Mouse (Mus musculus) kidney, embryonic 15.5 days (tissue): ENCODE results near the gene Hoxd9. TPM values are rescaled to one million over a fixed set of nuclear protein-coding genes. Genes with fewer than 3 reads are reported as not detected.

Experiments
- ATAC-seq: fragments of 200-750 bp; cut with Nextera tagmentation; replicated peaks from 2 replicates; pipeline ENCODE4 v1.8.0; 2017; ENCODE audit warnings: moderate TSS enrichment; ENCODE audit not compliant: low FRiP score
- H3K27ac ChIP-seq: fragments of 300-500 bp; sonication (generic); 2 replicates; pipeline ENCODE4 v1.5.1; 2015; ENCODE audit warnings: mild to moderate bottlenecking, inconsistent platforms
- H3K27me3 ChIP-seq: fragments of 300-500 bp; sonication (generic); 2 replicates; pipeline ENCODE4 v1.6.1; 2015; ENCODE audit warnings: inconsistent platforms
- H3K36me3 ChIP-seq: fragments of 300-500 bp; sonication (generic); 2 replicates; pipeline ENCODE4 v1.6.1; 2015; ENCODE audit warnings: inconsistent platforms
- H3K4me1 ChIP-seq: fragments of 300-500 bp; sonication (generic); 2 replicates; pipeline ENCODE4 v1.6.1; 2015; ENCODE audit warnings: inconsistent platforms
- H3K4me2 ChIP-seq: fragments of 300-500 bp; sonication (generic); 2 replicates; pipeline ENCODE4 v1.6.1; 2015; ENCODE audit warnings: moderate library complexity, mild to moderate bottlenecking, inconsistent platforms
- H3K4me3 ChIP-seq: fragments of 300-500 bp; sonication (generic); replicated peaks from 2 replicates; pipeline ENCODE4 v1.5.1; 2015; ENCODE audit warnings: mild to moderate bottlenecking, inconsistent platforms
- H3K9ac ChIP-seq: fragments of 300-500 bp; sonication (generic); 2 replicates; pipeline ENCODE4 v1.6.1; 2015; ENCODE audit warnings: mild to moderate bottlenecking, inconsistent platforms
- H3K9me3 ChIP-seq: fragments of 300-500 bp; sonication (generic); replicated peaks from 2 replicates; pipeline ENCODE4 v1.6.1; 2016; ENCODE audit warnings: inconsistent platforms
- WGBS: fragments of 180-500 bp; shearing (Covaris S2); methylation state at CpG from one replicate; pipeline ENCODE4 v1.1.7; 2015; ENCODE audit warnings: mixed read lengths; 5-methylcytosine and 5-hydroxymethylcytosine counted together
- polyA plus RNA-seq: library from polyadenylated mRNA; unstranded; fragments of >200 nt; fragmentation: Nextera tagmentation; extraction: Ambion mirVana; gene quantifications from 2 replicates; pipeline ENCODE4 v1.2.1, GENCODE M21; 2015

Hoxd9 gene
- polyA plus RNA-seq, 1 experiment from 2014 or later = 38.1 TPM

DNA sequence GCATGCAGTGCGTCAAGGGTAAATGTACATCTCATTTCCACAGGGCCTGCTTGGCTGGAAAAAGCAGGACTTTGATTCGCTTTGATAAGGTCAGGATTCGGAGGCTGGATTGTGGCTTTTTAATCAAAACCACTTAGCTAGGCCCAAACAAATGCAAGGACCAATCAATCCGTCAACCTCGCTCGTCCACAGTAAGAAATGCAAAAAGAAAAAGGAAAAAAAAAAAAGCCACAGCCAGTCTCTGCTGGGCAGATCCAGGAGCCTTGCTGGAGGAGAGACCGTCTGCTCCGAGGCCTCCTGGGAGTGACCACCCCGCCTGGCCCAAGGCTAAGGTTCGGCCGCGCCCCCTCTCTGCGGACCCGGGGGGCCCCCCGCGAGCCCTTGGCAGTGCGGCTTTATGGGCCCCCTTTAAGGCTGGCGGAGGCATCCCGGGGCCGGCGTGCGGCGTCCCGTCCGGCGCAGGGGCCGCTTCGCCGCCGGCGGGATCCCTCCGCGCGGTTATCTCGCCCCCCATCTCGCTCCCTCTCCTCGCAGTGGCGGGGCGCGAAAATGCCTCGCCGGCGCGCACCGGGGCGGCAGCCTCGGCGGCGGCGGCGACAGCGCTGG is 7.0 kb downstream of the Hoxd9 start, which contains the start of gene Hoxd8:
Gene Hoxd8 (plus strand): TSS at position 223 of the 606 bp plus-strand sequence.
- ATAC-seq = peak; percentile 73
- Histone ChIP-seq H3K36me3 (no peaks in the 10 kb centered on the region), H3K9ac (peak within 1 kb of the TSS; percentile 95), H3K27me3 (0 out of 2 replicates have a peak, but pooled peaks cover 7% of the 10 kb centered on the region), H3K9me3 (no peaks in the 10 kb centered on the region), H3K4me2 (peak within 1 kb of the TSS; percentile 75), H3K27ac (peak within 1 kb of the TSS; percentile 100), H3K4me3 (peak within 1 kb of the TSS; percentile 79), H3K4me1 (peaks cover 54% of the 10 kb centered on the region)
- WGBS = under 1% methylated on average over 36 of the region's 52 CpGs

DNA sequence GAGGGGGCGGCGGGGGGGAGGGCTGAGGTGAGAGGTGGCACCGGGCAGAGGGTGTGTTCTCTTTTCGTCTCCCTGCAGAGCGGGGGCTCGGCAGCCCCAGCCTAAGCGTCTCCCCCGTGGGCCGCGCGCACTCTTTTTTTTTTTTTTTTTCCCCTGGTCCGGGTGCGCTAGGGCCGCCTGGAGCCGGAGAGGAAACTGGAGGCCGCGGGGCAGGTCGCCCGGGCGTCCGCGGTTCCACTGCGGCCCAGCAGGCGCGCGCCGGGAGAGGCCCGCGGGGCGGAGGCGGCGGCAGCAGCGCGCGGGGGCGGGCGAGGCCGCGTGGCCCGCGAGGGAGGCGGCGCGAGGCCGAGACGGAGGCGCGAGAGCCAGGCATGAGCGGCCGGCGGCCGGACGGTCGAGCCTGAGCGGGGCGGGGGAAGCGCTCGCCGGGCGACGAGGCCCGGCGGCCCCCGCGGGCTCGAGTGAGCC is 7.5 kb downstream of the Hoxd9 start:
- Histone ChIP-seq H3K4me3 (peak overlapping the region; percentile 79), H3K4me2 (peak overlapping the region; percentile 75), H3K9ac (peak overlapping the region; percentile 95), H3K36me3 (no peaks in the 10 kb centered on the region), H3K27ac (peak overlapping the region; percentile 100), H3K9me3 (no peaks in the 10 kb centered on the region), H3K27me3 (0 out of 2 replicates have a peak, but pooled peaks cover 7% of the 10 kb centered on the region), H3K4me1 (peaks cover 54% of the 10 kb centered on the region)
- ATAC-seq = peak; percentile 43
- WGBS = under 1% methylated on average over 39 of the region's 66 CpGs

DNA sequence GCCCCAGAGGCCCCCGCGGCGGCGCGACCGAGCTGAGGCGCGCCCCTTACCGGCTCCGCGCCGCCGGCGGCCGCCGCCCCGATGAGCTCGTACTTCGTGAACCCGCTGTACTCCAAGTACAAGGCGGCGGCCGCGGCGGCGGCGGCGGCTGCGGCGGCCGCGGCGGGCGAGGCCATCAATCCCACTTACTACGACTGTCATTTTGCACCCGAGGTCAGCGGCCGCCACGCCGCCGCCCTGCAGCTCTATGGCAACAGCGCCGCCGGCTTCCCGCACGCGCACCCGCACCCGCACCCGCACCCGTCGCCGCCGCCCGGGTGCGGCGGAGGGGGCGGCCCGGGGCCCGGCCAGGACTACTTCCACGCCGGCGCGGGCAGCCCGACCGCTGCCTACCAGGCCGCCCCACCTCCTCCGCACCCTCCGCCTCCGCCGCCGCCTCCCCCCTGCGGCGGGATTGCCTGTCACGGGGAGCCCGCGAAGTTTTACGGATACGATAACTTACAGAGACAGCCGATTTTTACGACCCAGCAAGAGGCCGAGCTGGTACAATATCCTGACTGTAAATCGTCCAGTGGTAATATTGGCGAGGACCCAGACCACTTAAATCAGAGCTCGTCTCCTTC is 8.1 kb downstream of the Hoxd9 start:
- under 1% methylated on average over 60 of the region's 85 CpGs for WGBS
- peak overlapping the region; percentile 100 for H3K27ac ChIP-seq
- H3K27me3 ChIP-seq = 0 out of 2 replicates have a peak, but pooled peaks cover 1% of the 10 kb centered on the region
- H3K36me3 ChIP-seq = no peaks in the 10 kb centered on the region
- peak overlapping the region; percentile 75 for H3K4me2 ChIP-seq
- peaks cover 54% of the 10 kb centered on the region for H3K4me1 ChIP-seq
- peak overlapping the region; percentile 95 for H3K9ac ChIP-seq
- peak overlapping the region; percentile 79 for H3K4me3 ChIP-seq
- H3K9me3 ChIP-seq = no peaks in the 10 kb centered on the region
- ATAC-seq = peak; percentile 38; the same call in 1 of the 2 replicates

DNA sequence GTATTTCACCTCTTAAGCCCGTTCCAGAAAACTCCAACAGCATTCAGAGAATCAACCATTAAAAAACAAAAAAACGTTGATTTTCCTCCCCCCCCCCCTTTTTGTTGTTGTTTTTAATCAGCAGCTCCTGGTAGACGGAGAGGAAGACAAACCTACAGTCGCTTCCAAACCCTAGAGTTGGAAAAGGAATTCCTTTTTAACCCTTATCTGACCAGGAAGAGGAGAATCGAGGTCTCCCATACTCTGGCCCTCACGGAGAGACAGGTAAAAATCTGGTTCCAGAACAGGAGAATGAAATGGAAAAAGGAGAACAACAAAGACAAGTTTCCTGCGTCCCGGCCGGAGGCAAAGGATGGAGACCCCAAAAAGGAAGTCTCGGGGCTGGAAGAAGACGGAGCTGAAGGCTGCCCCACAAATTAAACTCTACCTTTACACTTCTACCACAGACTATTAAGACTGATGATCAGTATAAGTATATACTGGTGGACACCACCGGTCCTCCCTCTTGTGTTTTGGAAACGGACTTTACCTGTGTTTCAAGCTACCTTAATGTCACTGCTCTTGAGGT is 8.9 kb downstream of the Hoxd9 start:
- peak overlapping the region; percentile 79 for H3K4me3 ChIP-seq
- no peaks in the 10 kb centered on the region for H3K36me3 ChIP-seq
- H3K4me1 ChIP-seq = peaks cover 51% of the 10 kb centered on the region
- peak overlapping the region; percentile 75 for H3K4me2 ChIP-seq
- no peaks in the 10 kb centered on the region for H3K27me3 ChIP-seq
- H3K9ac ChIP-seq = peak overlapping the region; percentile 95
- no peaks in the 10 kb centered on the region for H3K9me3 ChIP-seq
- peak overlapping the region; percentile 100 for H3K27ac ChIP-seq
- ATAC-seq = no peak
- 2% methylated on average over 13 of the region's 13 CpGs for WGBS

DNA sequence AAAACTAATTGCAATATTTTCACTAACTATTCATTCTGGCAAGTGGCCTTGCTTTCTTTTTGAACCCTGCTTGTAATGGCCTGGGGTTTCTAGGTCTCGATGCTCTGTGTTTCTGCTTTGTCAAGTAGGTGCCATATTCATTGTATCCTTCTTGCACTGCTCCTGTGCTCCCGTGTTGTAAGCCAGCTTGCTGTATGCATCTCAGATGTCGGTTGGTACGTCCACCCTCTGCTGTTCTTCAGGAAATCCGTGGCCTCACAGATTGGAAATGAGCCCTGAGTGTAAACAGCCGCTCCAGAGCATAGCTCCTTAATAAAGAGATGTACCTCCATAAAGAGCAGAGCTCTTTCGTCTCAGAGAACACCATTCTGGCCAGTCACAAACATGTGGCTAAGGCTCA is 10.1 kb downstream of the Hoxd9 start:
- H3K4me2 ChIP-seq = peak overlapping the region; percentile 75
- no peaks in the 10 kb centered on the region for H3K27me3 ChIP-seq
- peak overlapping the region; percentile 35 for H3K9ac ChIP-seq
- H3K27ac ChIP-seq = peak overlapping the region; percentile 64
- H3K36me3 ChIP-seq = no peaks in the 10 kb centered on the region
- H3K9me3 ChIP-seq = no peaks in the 10 kb centered on the region
- peaks cover 48% of the 10 kb centered on the region for H3K4me1 ChIP-seq
- no peak for ATAC-seq
- WGBS = 9% methylated on average over 7 of the region's 7 CpGs
- H3K4me3 ChIP-seq = peak overlapping the region; percentile 79

DNA sequence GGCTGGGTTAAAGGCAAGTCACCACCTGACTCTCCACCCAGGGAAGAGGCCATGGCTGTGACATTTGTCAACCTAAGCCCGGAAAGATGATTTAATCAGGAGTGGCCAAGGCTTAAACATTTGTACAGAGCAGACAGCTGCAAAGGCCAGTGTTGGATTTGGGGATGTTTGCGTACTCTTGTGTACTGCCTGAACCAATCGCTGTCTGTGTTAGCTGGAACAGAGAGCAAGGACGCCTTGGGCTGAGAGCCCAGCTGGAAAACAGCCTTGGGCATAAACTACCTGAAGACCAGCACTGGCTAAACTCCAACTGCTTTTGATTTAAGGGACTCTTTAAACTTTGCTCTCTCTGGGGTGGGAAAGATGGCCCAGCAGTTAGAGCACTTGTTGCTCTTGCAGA is 11.1 kb downstream of the Hoxd9 start:
- ATAC-seq = no peak
- Histone ChIP-seq H3K4me3 (peak overlapping the region; percentile 79), H3K27me3 (no peaks in the 10 kb centered on the region), H3K27ac (peak overlapping the region; percentile 64), H3K4me1 (peaks cover 40% of the 10 kb centered on the region), H3K36me3 (no peaks in the 10 kb centered on the region), H3K4me2 (peak overlapping the region; percentile 75), H3K9me3 (no peaks in the 10 kb centered on the region), H3K9ac (peak overlapping the region; percentile 35)
- 30% methylated on average over 4 of the region's 4 CpGs for WGBS

DNA sequence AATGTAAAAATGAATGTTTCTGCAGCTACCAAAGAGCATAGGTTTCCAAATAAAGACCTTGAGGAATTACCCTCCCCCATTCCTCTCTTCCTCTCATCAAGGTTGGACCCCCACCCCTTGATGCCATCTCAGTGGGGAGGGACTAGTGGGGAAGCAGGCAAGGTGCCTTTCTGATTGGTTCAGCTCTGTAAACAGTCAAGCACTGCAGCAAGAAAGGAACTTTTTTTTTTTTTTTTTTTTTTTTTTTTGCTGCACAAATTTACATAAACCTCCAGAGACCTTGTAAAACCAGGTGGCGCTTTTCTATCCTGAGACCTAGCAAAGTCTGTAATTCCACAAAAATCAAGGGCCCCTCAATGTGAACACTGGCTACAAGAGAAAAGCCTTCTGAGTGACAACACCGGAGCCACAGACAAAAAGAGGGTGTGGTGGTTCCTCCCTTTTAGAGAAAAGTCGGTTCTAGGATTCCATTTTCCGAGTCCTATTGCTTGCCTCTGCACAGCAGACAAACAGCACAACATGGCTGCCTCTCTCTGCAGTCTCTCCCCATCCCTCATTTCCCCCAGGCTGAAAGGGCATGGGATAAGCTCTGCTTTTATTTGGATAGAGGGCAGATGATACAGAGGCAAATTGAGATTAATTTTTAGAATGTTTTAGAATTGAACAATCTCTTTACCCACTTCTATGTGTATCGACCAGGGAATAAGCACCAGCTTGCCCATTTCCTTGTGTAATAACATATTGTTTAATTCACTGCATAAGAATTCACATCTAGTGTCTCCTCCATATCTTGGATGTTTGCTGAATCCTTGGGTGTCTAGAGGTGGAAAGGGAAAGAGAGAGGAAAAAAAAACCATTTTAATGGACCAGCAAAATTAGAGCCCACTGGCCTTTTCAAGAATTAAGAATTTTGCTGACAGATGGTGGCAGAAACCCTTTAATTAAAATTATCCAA is 12.2 kb downstream of the Hoxd9 start:
- Histone ChIP-seq H3K9me3 (no peaks in the 10 kb centered on the region), H3K27me3 (no peaks in the 10 kb centered on the region), H3K9ac (no peak overlapping the region; the same call in 1 of the 2 replicates), H3K36me3 (no peaks in the 10 kb centered on the region), H3K4me2 (peak overlapping the region; percentile 75), H3K4me3 (peak overlapping the region; percentile 95), H3K4me1 (peaks cover 41% of the 10 kb centered on the region), H3K27ac (peak overlapping the region; percentile 96)
- ATAC-seq = no peak
- WGBS = 20% methylated on average over 5 of the region's 5 CpGs

DNA sequence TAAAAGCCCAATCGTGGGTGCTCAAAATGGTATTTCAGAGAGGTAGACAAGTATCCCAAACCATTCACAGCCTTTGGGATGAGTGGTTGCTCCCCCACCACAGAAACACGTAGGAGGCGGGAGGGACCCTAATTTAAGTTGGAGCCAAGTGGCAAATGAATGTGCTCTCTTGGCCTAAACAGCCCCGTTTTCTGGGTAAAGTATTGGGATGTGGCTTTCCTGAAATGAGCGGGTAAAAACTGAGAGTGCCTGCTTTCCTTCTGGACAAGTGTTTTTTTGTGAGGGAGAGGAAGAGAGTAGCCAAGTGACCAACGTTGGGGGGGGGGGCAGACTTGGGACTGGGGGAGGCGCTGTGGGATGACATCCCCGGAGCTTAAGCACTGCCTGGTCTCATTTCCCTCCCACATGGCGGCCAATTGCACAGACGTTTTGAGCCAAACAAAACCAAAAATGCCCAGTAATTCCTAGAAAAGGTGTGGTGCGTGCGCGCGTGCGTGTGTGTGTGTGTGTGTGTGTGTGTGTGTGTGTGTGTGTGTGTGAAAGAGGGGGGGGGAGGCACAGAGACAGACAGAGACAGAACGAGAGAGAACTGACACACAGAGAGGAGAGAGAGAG is 13.5 kb downstream of the Hoxd9 start:
- Histone ChIP-seq H3K9ac (peak overlapping the region; percentile 99), H3K27ac (peak overlapping the region; percentile 96), H3K4me1 (peaks cover 53% of the 10 kb centered on the region), H3K4me2 (peak overlapping the region; percentile 75), H3K4me3 (peak overlapping the region; percentile 95), H3K27me3 (no peaks in the 10 kb centered on the region), H3K9me3 (no peaks in the 10 kb centered on the region), H3K36me3 (no peaks in the 10 kb centered on the region)
- ATAC-seq = no peak
- under 1% methylated on average over 16 of the region's 16 CpGs for WGBS

DNA sequence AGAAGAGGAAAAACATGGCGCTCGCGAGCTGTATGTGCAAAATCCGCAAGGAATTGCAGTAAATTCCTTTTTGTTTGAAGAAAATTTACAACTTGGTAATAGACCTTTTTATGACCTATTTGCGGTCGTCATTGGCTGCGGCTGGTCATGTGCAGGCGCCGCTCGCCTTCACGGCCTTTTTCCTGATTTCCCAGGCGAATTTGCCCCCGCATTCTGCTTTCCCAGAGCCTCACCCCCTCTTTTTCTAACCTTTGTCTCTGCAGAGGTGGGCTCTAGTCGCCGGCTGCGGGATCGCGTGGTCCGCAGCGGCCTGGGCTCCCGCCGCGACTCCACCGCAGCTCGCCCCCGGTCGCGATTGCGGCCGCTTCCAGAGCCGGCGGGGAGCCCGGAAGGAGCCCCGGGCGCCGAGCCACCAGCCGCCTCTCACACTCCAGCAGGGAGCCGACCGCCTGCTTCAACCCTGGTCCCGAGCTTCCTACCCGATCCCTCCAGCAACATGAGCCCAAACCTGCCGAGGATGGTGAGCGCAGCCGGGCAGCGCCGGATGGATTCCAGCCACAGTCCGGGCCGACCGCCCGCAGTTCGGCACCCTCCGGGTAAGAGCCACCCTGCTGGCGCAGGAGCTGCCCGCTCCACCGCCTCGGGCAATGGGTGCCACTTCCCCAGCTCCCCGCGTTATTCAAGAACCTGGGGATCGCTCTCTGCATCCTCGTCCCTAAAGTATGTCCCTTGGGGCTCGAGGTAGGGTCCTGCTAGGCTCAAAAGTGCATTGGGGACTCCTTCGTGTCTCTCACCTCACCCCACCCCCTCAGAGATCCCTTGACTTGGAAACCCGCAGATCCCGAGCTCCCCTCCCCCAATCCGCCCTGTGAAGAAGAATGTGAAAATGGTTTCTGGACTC is 14.4 kb downstream of the Hoxd9 start, which contains the start of the genes Hoxd3 and Hoxd4:
Gene Hoxd3 (plus strand): TSS at position 207 of the 901 bp plus-strand sequence.
Gene Hoxd4 (plus strand): TSS at position 209 of the 901 bp plus-strand sequence.
- Histone ChIP-seq H3K4me2 (peak within 1 kb of the TSS; percentile 75), H3K9me3 (no peaks in the 10 kb centered on the region), H3K27ac (peak within 1 kb of the TSS; percentile 96), H3K27me3 (no peaks in the 10 kb centered on the region), H3K4me1 (peaks cover 61% of the 10 kb centered on the region), H3K4me3 (peak within 1 kb of the TSS; percentile 95), H3K36me3 (no peaks in the 10 kb centered on the region), H3K9ac (peak within 1 kb of the TSS; percentile 99)
- under 1% methylated on average over 65 of the region's 65 CpGs for WGBS
- peak; percentile 16 for ATAC-seq
